Mouse (Mus musculus): ENCODE data around the gene Efl1.
"Not testable (repeated sequence)": the region's sequence is repeated elsewhere in the genome, so short reads cannot be mapped to it uniquely, and the experiment has no call there.

Gene Efl1

GRCm38 (mm10) chr7:82719740-82720139 lies 71.3 kb downstream of the Efl1 start:
- DNase-seq (ENCODE audit: extremely low spot score): no peak

GRCm38 (mm10) chr7:82720501-82720900 lies 72.1 kb downstream of the Efl1 start:
- no peak for DNase-seq (ENCODE audit: extremely low spot score)

GRCm38 (mm10) chr7:82720906-82721305 lies 72.5 kb downstream of the Efl1 start:
- no peak for DNase-seq (ENCODE audit: extremely low spot score)

- no peak for DNase-seq (ENCODE audit: extremely low spot score)
Observed at GRCm38 (mm10) chr7:82722486-82723123, 74.2 kb downstream of the Efl1 start.

GRCm38 (mm10) chr7:82723151-82723871 lies 74.9 kb downstream of the Efl1 start:
- DNase-seq (ENCODE audit: extremely low spot score): peak; percentile 62

DNA sequence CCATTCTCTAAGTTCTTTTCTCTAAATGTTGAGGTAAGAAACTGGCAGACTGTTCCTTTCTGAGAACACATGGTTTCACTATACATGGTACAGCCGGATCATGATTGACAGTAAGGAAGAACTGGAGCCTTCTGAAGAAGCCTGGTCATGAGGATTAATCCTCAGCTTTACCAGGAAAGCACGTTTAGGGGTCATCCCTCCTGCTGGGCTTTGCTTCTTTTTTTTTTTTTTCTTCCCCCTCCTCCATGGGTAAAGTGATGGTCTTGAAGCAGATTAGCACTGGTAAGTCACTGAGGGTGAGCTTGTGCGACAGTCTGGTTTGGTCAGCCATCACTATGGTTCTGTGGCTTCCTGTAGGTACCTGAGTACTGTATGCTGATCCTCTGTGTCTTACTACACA lies 76.1 kb downstream of the Efl1 start:
- DNase-seq (ENCODE audit: extremely low spot score): no peak

- no peak for DNase-seq (ENCODE audit: extremely low spot score)
Observed at GRCm38 (mm10) chr7:82725006-82725636, 76.7 kb downstream of the Efl1 start.

GRCm38 (mm10) chr7:82725741-82726450 lies 77.5 kb downstream of the Efl1 start:
- no peak for DNase-seq (ENCODE audit: extremely low spot score)

GRCm38 (mm10) chr7:82727066-82727465 lies 78.7 kb downstream of the Efl1 start:
- no peak for DNase-seq (ENCODE audit: extremely low spot score)

- DNase-seq (ENCODE audit: extremely low spot score): not testable (repeated sequence)
Observed at GRCm38 (mm10) chr7:82729009-82729408, 80.6 kb downstream of the Efl1 start.

GRCm38 (mm10) chr7:82733118-82733517 lies 84.7 kb downstream of the Efl1 start:
- no peak for DNase-seq (ENCODE audit: extremely low spot score)

GRCm38 (mm10) chr7:82733995-82734394 lies 85.6 kb downstream of the Efl1 start:
- DNase-seq (ENCODE audit: extremely low spot score): no peak

- DNase-seq (ENCODE audit: extremely low spot score): no peak
Observed at GRCm38 (mm10) chr7:82734748-82735600, 86.6 kb downstream of the Efl1 start.

- no peak for DNase-seq (ENCODE audit: extremely low spot score)
Observed at GRCm38 (mm10) chr7:82743116-82743765, 94.8 kb downstream of the Efl1 start.

DNA sequence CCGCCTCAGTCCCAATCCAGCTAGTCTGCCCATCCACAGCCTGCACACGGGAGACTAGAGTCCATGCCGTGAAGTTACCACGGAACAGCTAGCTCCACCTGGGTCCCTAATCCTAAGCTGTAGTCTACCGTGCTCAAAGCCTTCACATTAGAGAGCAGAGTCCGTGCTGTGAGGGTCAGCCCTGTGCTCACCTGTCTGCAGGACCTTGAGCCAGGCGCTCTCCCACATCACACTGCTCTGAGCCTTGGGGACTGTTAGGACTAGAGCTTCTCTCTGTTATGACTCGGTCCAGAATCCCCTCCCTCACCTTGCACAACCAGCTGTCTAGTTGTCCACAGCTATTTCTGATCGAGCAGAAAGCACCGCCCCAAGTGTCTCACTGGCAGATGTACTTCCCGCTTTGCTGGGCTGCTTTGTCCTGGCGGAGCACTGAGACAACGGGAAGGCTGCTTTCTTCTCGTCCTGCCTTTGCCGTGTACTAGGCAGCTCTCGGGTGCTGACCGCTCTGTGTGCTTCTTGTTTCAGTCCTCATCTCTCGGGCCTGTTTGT lies 95.8 kb downstream of the Efl1 start:
- DNase-seq (ENCODE audit: extremely low spot score): no peak

- DNase-seq (ENCODE audit: extremely low spot score): no peak
Observed at GRCm38 (mm10) chr7:82748812-82749211, 100.4 kb downstream of the Efl1 start.

GRCm38 (mm10) chr7:82749239-82749638 lies 100.8 kb downstream of the Efl1 start:
- no peak for DNase-seq (ENCODE audit: extremely low spot score)

DNA sequence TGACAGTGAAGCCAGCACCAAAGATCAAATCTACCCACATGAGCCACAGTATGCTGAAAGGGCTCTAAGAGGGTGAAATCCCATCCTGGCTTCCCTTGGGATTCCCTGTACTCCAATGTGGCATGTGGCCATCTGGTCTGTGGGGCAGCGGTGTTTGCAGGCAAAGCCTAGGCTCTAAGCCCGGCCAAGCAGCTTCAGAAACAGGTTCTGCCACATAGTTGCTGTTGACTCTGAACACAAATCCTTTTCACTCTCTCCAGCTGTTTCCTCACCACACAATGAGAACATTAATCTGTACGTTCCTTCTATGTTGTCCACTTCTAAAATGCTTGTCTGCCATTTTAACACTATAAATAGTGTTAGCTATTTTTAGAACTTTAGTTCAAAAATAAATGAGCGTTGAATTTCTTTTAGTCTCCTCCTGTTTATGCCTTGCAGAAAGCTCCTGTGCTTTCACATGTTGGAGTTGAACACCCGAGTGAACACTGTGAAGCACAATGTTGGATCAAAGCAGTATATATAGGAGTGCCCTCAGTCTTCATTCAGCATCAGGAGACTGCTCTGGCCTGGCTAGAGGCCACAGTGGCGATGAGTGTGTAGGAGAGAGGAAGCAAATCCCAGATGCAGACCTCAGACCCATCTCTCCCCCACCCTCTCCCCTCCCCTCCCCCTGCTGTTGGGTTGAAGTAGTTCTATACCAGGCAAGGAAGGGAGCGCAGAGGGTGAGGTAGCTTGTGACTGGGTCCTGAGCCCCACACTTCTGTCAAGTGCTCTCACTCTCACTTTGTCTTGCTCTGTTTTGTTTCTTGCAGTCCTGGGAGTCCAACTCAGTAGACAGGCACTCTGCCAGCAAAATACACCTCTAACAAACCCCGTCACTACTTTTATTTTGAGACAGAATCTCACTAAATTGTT lies 104.0 kb downstream of the Efl1 start:
- DNase-seq (ENCODE audit: extremely low spot score): peak; percentile 22

GRCm38 (mm10) chr7:82755602-82756155 lies 107.3 kb downstream of the Efl1 start:
- DNase-seq (ENCODE audit: extremely low spot score): no peak
